Mouse (Mus musculus): ENCODE measurements around the gene Fosb. TPM values are rescaled to one million over a fixed set of nuclear protein-coding genes. Genes with fewer than 3 reads are reported as not detected.
A peak's percentile ranks its signal among the peaks of the same experiment; 100 is the strongest.

The Fosb gene
- polyA plus RNA-seq, 1 experiment from 2014 or later: not detected

GRCm38 (mm10) chr7:19269721-19270441, 40.0 kb downstream of the Fosb start:
- no peak for ATAC-seq (replicated peaks; ENCODE audit: insufficient number of reproducible peaks, low FRiP score, low TSS enrichment, low read depth)

GRCm38 (mm10) chr7:19268993-19269681, 40.7 kb downstream of the Fosb start:
- Histone ChIP-seq H3K27ac (replicated peaks; ENCODE audit: low read depth, low read length) (no peak overlapping the region), H3K27me3 (ENCODE audit: control insufficient read depth, insufficient read depth, low read length) (no peaks in the 10 kb centered on the region), H3K4me1 (ENCODE audit: control insufficient read depth, insufficient read depth, low read length) (peaks cover 9% of the 10 kb centered on the region), H3K4me2 (ENCODE audit: low read depth, low read length) (peak overlapping the region; percentile 98), H3K36me3 (replicated peaks; ENCODE audit: control insufficient read depth, insufficient read depth, low read depth, low read length) (peaks cover 3% of the 10 kb centered on the region; the same call in 1 of the 2 replicates), H3K9ac (replicated peaks; ENCODE audit: low read length) (peak overlapping the region; percentile 35), H3K9me3 (replicated peaks; ENCODE audit: control insufficient read depth, low read length) (no peaks in the 10 kb centered on the region), H3K4me3 (ENCODE audit: low read depth, low read length) (peak overlapping the region; percentile 96)
- no peak for DNase-seq (ENCODE audit: low spot score)
- WGBS: 32% methylated on average over 10 of the region's 10 CpGs
- ATAC-seq (replicated peaks; ENCODE audit: insufficient number of reproducible peaks, low FRiP score, low TSS enrichment, low read depth): no peak

More at GRCm38 (mm10) chr7:19269721-19270441, 40.0 kb downstream of the Fosb start:
- H3K4me3 ChIP-seq (ENCODE audit: low read depth, low read length): peak overlapping the region; percentile 96
- H3K9ac ChIP-seq (replicated peaks; ENCODE audit: low read length): peak overlapping the region; percentile 35
- WGBS: under 1% methylated on average over 19 of the region's 19 CpGs
- H3K27ac ChIP-seq (replicated peaks; ENCODE audit: low read depth, low read length): 0 out of 2 replicates have a peak overlapping the region, but pooled peaks have one; percentile 56
- H3K9me3 ChIP-seq (replicated peaks; ENCODE audit: control insufficient read depth, low read length): no peaks in the 10 kb centered on the region
- H3K36me3 ChIP-seq (replicated peaks; ENCODE audit: control insufficient read depth, insufficient read depth, low read depth, low read length): no peaks in the 10 kb centered on the region
- H3K4me1 ChIP-seq (ENCODE audit: control insufficient read depth, insufficient read depth, low read length): peaks cover 9% of the 10 kb centered on the region
- H3K27me3 ChIP-seq (ENCODE audit: control insufficient read depth, insufficient read depth, low read length): no peaks in the 10 kb centered on the region
- peak; percentile 48 for DNase-seq (ENCODE audit: low spot score)
- H3K4me2 ChIP-seq (ENCODE audit: low read depth, low read length): peak overlapping the region; percentile 98

- DNase-seq (ENCODE audit: low spot score) (no peak), ATAC-seq (replicated peaks; ENCODE audit: insufficient number of reproducible peaks, low FRiP score, low TSS enrichment, low read depth) (no peak)
- Histone ChIP-seq H3K4me1 (ENCODE audit: control insufficient read depth, insufficient read depth, low read length) (peaks cover 9% of the 10 kb centered on the region), H3K4me3 (ENCODE audit: low read depth, low read length) (no peak overlapping the region), H3K9me3 (replicated peaks; ENCODE audit: control insufficient read depth, low read length) (no peaks in the 10 kb centered on the region), H3K27ac (replicated peaks; ENCODE audit: low read depth, low read length) (0 out of 2 replicates have a peak overlapping the region, but pooled peaks have one; percentile 20), H3K27me3 (ENCODE audit: control insufficient read depth, insufficient read depth, low read length) (no peaks in the 10 kb centered on the region), H3K9ac (replicated peaks; ENCODE audit: low read length) (no peak overlapping the region), H3K4me2 (ENCODE audit: low read depth, low read length) (no peak overlapping the region), H3K36me3 (replicated peaks; ENCODE audit: control insufficient read depth, insufficient read depth, low read depth, low read length) (peaks cover 3% of the 10 kb centered on the region; the same call in 1 of the 2 replicates)
- WGBS: 69% methylated on average over 10 of the region's 10 CpGs
Observed at GRCm38 (mm10) chr7:19267051-19267450, 42.8 kb downstream of the Fosb start.

GRCm38 (mm10) chr7:19265928-19266822, 43.7 kb downstream of the Fosb start:
- Histone ChIP-seq H3K4me3 (ENCODE audit: low read depth, low read length) (no peak overlapping the region), H3K27ac (replicated peaks; ENCODE audit: low read depth, low read length) (no peak overlapping the region), H3K4me2 (ENCODE audit: low read depth, low read length) (no peak overlapping the region), H3K4me1 (ENCODE audit: control insufficient read depth, insufficient read depth, low read length) (peaks cover 9% of the 10 kb centered on the region), H3K27me3 (ENCODE audit: control insufficient read depth, insufficient read depth, low read length) (no peaks in the 10 kb centered on the region), H3K9me3 (replicated peaks; ENCODE audit: control insufficient read depth, low read length) (no peaks in the 10 kb centered on the region), H3K9ac (replicated peaks; ENCODE audit: low read length) (no peak overlapping the region), H3K36me3 (replicated peaks; ENCODE audit: control insufficient read depth, insufficient read depth, low read depth, low read length) (peaks cover 3% of the 10 kb centered on the region; the same call in 1 of the 2 replicates)
- WGBS: 84% methylated on average over 10 of the region's 10 CpGs
- no peak for ATAC-seq (replicated peaks; ENCODE audit: insufficient number of reproducible peaks, low FRiP score, low TSS enrichment, low read depth)
- no peak for DNase-seq (ENCODE audit: low spot score)

GRCm38 (mm10) chr7:19265147-19265546, 44.7 kb downstream of the Fosb start:
- no peak for ATAC-seq (replicated peaks; ENCODE audit: insufficient number of reproducible peaks, low FRiP score, low TSS enrichment, low read depth)
- H3K4me3 ChIP-seq (ENCODE audit: low read depth, low read length): no peak overlapping the region
- 74% methylated on average over 7 of the region's 7 CpGs for WGBS

GRCm38 (mm10) chr7:19258336-19258735, 51.5 kb downstream of the Fosb start:
- no peak overlapping the region for H3K4me3 ChIP-seq (ENCODE audit: low read depth, low read length)
- H3K27ac ChIP-seq (replicated peaks; ENCODE audit: low read depth, low read length): no peak overlapping the region
- no peaks in the 10 kb centered on the region for H3K9me3 ChIP-seq (replicated peaks; ENCODE audit: control insufficient read depth, low read length)
- 80% methylated on average over 3 of the region's 3 CpGs for WGBS
- H3K9ac ChIP-seq (replicated peaks; ENCODE audit: low read length): no peak overlapping the region
- no peaks in the 10 kb centered on the region for H3K27me3 ChIP-seq (ENCODE audit: control insufficient read depth, insufficient read depth, low read length)
- ATAC-seq (replicated peaks; ENCODE audit: insufficient number of reproducible peaks, low FRiP score, low TSS enrichment, low read depth) (no peak), DNase-seq (ENCODE audit: low spot score) (no peak)
- no peaks in the 10 kb centered on the region for H3K4me1 ChIP-seq (ENCODE audit: control insufficient read depth, insufficient read depth, low read length)
- no peak overlapping the region for H3K4me2 ChIP-seq (ENCODE audit: low read depth, low read length)
- H3K36me3 ChIP-seq (replicated peaks; ENCODE audit: control insufficient read depth, insufficient read depth, low read depth, low read length): no peaks in the 10 kb centered on the region; the same call in none of the 2 replicates

More at GRCm38 (mm10) chr7:19265147-19265546, 44.7 kb downstream of the Fosb start:
- peaks cover 3% of the 10 kb centered on the region; the same call in 1 of the 2 replicates for H3K36me3 ChIP-seq (replicated peaks; ENCODE audit: control insufficient read depth, insufficient read depth, low read depth, low read length)
- no peak overlapping the region for H3K27ac ChIP-seq (replicated peaks; ENCODE audit: low read depth, low read length)
- no peaks in the 10 kb centered on the region for H3K27me3 ChIP-seq (ENCODE audit: control insufficient read depth, insufficient read depth, low read length)
- no peak for DNase-seq (ENCODE audit: low spot score)
- H3K4me2 ChIP-seq (ENCODE audit: low read depth, low read length): no peak overlapping the region
- H3K4me1 ChIP-seq (ENCODE audit: control insufficient read depth, insufficient read depth, low read length): peaks cover 3% of the 10 kb centered on the region; the same call in 1 of the 2 replicates
- no peaks in the 10 kb centered on the region for H3K9me3 ChIP-seq (replicated peaks; ENCODE audit: control insufficient read depth, low read length)
- H3K9ac ChIP-seq (replicated peaks; ENCODE audit: low read length): no peak overlapping the region

- H3K36me3 ChIP-seq (replicated peaks; ENCODE audit: control insufficient read depth, insufficient read depth, low read depth, low read length): no peaks in the 10 kb centered on the region; the same call in none of the 2 replicates
- no peak overlapping the region for H3K27ac ChIP-seq (replicated peaks; ENCODE audit: low read depth, low read length)
- H3K4me1 ChIP-seq (ENCODE audit: control insufficient read depth, insufficient read depth, low read length): no peaks in the 10 kb centered on the region
- WGBS: 41% methylated on average over 11 of the region's 11 CpGs
- ATAC-seq (replicated peaks; ENCODE audit: insufficient number of reproducible peaks, low FRiP score, low TSS enrichment, low read depth) (0 out of 2 replicates have a peak, but pooled peaks have one; percentile 56), DNase-seq (ENCODE audit: low spot score) (peak; percentile 74)
- no peak overlapping the region for H3K4me3 ChIP-seq (ENCODE audit: low read depth, low read length)
- H3K27me3 ChIP-seq (ENCODE audit: control insufficient read depth, insufficient read depth, low read length): no peaks in the 10 kb centered on the region
- no peak overlapping the region for H3K4me2 ChIP-seq (ENCODE audit: low read depth, low read length)
- H3K9ac ChIP-seq (replicated peaks; ENCODE audit: low read length): no peak overlapping the region
- no peaks in the 10 kb centered on the region for H3K9me3 ChIP-seq (replicated peaks; ENCODE audit: control insufficient read depth, low read length)
Observed at GRCm38 (mm10) chr7:19257390-19258022, 52.3 kb downstream of the Fosb start.

Measured in embryonic facial prominence, embryonic 11.5 days (tissue).